Mouse (Mus musculus) R1 (cell line): Measurements from ENCODE around the gene Prpf6.

Source experiments
- DNase-seq: peaks from one replicate; pipeline ENCODE4 v3.0.0-alpha.2; 2018; ENCODE audit warnings: low read depth, low spot score

The Prpf6 gene

GRCm38 (mm10) chr2:181658930-181659555, 67.4 kb downstream of the Prpf6 start:
- peak; percentile 72 for DNase-seq

- peak; percentile 89 for DNase-seq
These were observed 68.0 kb downstream of the Prpf6 start for GRCm38 (mm10) chr2:181659609-181660055.

GRCm38 (mm10) chr2:181662620-181663297, 71.1 kb downstream of the Prpf6 start:
- DNase-seq, result no peak

- no peak for DNase-seq
These were observed 71.6 kb downstream of the Prpf6 start for GRCm38 (mm10) chr2:181663298-181663630.

GRCm38 (mm10) chr2:181670285-181670912, 78.7 kb downstream of the Prpf6 start:
- DNase-seq, result peak; percentile 38

- DNase-seq, result peak; percentile 51
These were observed 79.2 kb downstream of the Prpf6 start for GRCm38 (mm10) chr2:181670913-181671311.

- peak; percentile 40 for DNase-seq
These were observed 79.7 kb downstream of the Prpf6 start, which contains the start of gene Sox18 for GRCm38 (mm10) chr2:181671326-181671725. Sox18 (minus strand) TSS chr2:181671640.

GRCm38 (mm10) chr2:181671984-181672383, 80.3 kb downstream of the Prpf6 start:
- no peak for DNase-seq

GRCm38 (mm10) chr2:181673501-181673900, 81.8 kb downstream of the Prpf6 start:
- no peak for DNase-seq

GRCm38 (mm10) chr2:181674934-181675333, 83.3 kb downstream of the Prpf6 start:
- DNase-seq, result no peak

GRCm38 (mm10) chr2:181675454-181675853, 83.8 kb downstream of the Prpf6 start:
- peak; percentile 54 for DNase-seq

- DNase-seq, result no peak
These were observed 84.8 kb downstream of the Prpf6 start for GRCm38 (mm10) chr2:181676424-181676823.

- no peak for DNase-seq
These were observed 85.6 kb downstream of the Prpf6 start for GRCm38 (mm10) chr2:181677096-181677754.

GRCm38 (mm10) chr2:181677755-181678098, 86.1 kb downstream of the Prpf6 start:
- DNase-seq, result no peak

GRCm38 (mm10) chr2:181678780-181679179, 87.1 kb downstream of the Prpf6 start:
- DNase-seq, result peak; percentile 91

GRCm38 (mm10) chr2:181679951-181680715, 88.5 kb downstream of the Prpf6 start, which contains the start of gene Tcea2:
Tcea2 (plus strand) TSS chr2:181680310.
- DNase-seq, result peak; percentile 76

GRCm38 (mm10) chr2:181680716-181681117, 89.0 kb downstream of the Prpf6 start:
- DNase-seq, result no peak

- no peak for DNase-seq
These were observed 90.3 kb downstream of the Prpf6 start for GRCm38 (mm10) chr2:181681978-181682377.

- DNase-seq, result no peak
These were observed 91.7 kb downstream of the Prpf6 start for GRCm38 (mm10) chr2:181683381-181683780.

- no peak for DNase-seq
These were observed 93.0 kb downstream of the Prpf6 start for GRCm38 (mm10) chr2:181684713-181685112.

GRCm38 (mm10) chr2:181685686-181686085, 94.0 kb downstream of the Prpf6 start:
- DNase-seq, result no peak
